Mouse (Mus musculus): ENCODE results near the gene Arhgap9. TPM values are rescaled to one million over a fixed set of nuclear protein-coding genes. Genes with fewer than 3 reads are reported as not detected.

Gene Arhgap9
- 0.06 and 0.16 TPM in 2 replicates for polyA plus RNA-seq (2012)

- no peaks in the 10 kb centered on the region for H3K9me3 ChIP-seq (ENCODE audit: control insufficient read depth, low read length)
- TF ChIP-seq TAL1 (IDR thresholded peaks at IDR 0.05; ENCODE audit: low read length) (no peak), GATA1 (IDR thresholded peaks at IDR 0.05; ENCODE audit: low read length) (no peak)
- H3K36me3 ChIP-seq (ENCODE audit: control insufficient read depth), result no peaks in the 10 kb centered on the region
- H3K4me3 ChIP-seq (replicated peaks), result no peak within 1 kb of the TSS
- peaks cover 50% of the 10 kb centered on the region for H3K4me1 ChIP-seq (ENCODE audit: control insufficient read depth)
- peaks cover 28% of the 10 kb centered on the region for H3K27me3 ChIP-seq (ENCODE audit: control insufficient read depth)
Measured at GRCm38 (mm10) chr10:127321621-127322020, at the start of gene Arhgap9. TSS of gene Arhgap9 (plus strand) at chr10:127321964.

GRCm38 (mm10) chr10:127272371-127272770, 49.4 kb upstream of the Arhgap9 start:
- H3K27me3 ChIP-seq (ENCODE audit: control insufficient read depth), result no peaks in the 10 kb centered on the region
- H3K4me1 ChIP-seq (ENCODE audit: control insufficient read depth), result peaks cover 47% of the 10 kb centered on the region
- TF ChIP-seq GATA1 (IDR thresholded peaks at IDR 0.05; ENCODE audit: low read length) (no peak), TAL1 (IDR thresholded peaks at IDR 0.05; ENCODE audit: low read length) (no peak)
- no peak overlapping the region for H3K4me3 ChIP-seq (replicated peaks)
- H3K36me3 ChIP-seq (ENCODE audit: control insufficient read depth), result peaks cover 95% of the 10 kb centered on the region
- no peaks in the 10 kb centered on the region for H3K9me3 ChIP-seq (ENCODE audit: control insufficient read depth, low read length)

GRCm38 (mm10) chr10:127274261-127275022, 47.3 kb upstream of the Arhgap9 start:
- H3K4me1 ChIP-seq (ENCODE audit: control insufficient read depth), result peaks cover 31% of the 10 kb centered on the region
- peaks cover 3% of the 10 kb centered on the region; the same call in 1 of the 2 replicates for H3K9me3 ChIP-seq (ENCODE audit: control insufficient read depth, low read length)
- peaks cover 99% of the 10 kb centered on the region for H3K36me3 ChIP-seq (ENCODE audit: control insufficient read depth)
- TF ChIP-seq GATA1 (IDR thresholded peaks at IDR 0.05; ENCODE audit: low read length) (no peak), TAL1 (IDR thresholded peaks at IDR 0.05; ENCODE audit: low read length) (no peak)
- no peak overlapping the region for H3K4me3 ChIP-seq (replicated peaks)
- H3K27me3 ChIP-seq (ENCODE audit: control insufficient read depth), result no peaks in the 10 kb centered on the region

- H3K9me3 ChIP-seq (ENCODE audit: control insufficient read depth, low read length), result peaks cover 5% of the 10 kb centered on the region
- no peak overlapping the region for H3K4me3 ChIP-seq (replicated peaks)
- H3K36me3 ChIP-seq (ENCODE audit: control insufficient read depth), result peaks cover 98% of the 10 kb centered on the region
- no peaks in the 10 kb centered on the region for H3K27me3 ChIP-seq (ENCODE audit: control insufficient read depth)
- TF ChIP-seq TAL1 (IDR thresholded peaks at IDR 0.05; ENCODE audit: low read length) (no peak), GATA1 (IDR thresholded peaks at IDR 0.05; ENCODE audit: low read length) (no peak)
- peaks cover 4% of the 10 kb centered on the region for H3K4me1 ChIP-seq (ENCODE audit: control insufficient read depth)
Measured at GRCm38 (mm10) chr10:127279730-127280129, 42.0 kb upstream of the Arhgap9 start.

GRCm38 (mm10) chr10:127281316-127281715, 40.4 kb upstream of the Arhgap9 start:
- no peak for TF ChIP-seq GATA1 (IDR thresholded peaks at IDR 0.05; ENCODE audit: low read length)
- no peak for TF ChIP-seq TAL1 (IDR thresholded peaks at IDR 0.05; ENCODE audit: low read length)

GRCm38 (mm10) chr10:127282620-127283215, 39.0 kb upstream of the Arhgap9 start:
- TF ChIP-seq TAL1 (IDR thresholded peaks at IDR 0.05; ENCODE audit: low read length) (no peak), GATA1 (IDR thresholded peaks at IDR 0.05; ENCODE audit: low read length) (no peak)
- peaks cover 5% of the 10 kb centered on the region for H3K9me3 ChIP-seq (ENCODE audit: control insufficient read depth, low read length)
- H3K27me3 ChIP-seq (ENCODE audit: control insufficient read depth), result no peaks in the 10 kb centered on the region
- H3K4me1 ChIP-seq (ENCODE audit: control insufficient read depth), result peaks cover 30% of the 10 kb centered on the region
- no peak overlapping the region for H3K4me3 ChIP-seq (replicated peaks)
- H3K36me3 ChIP-seq (ENCODE audit: control insufficient read depth), result peaks cover 99% of the 10 kb centered on the region

More at GRCm38 (mm10) chr10:127281316-127281715, 40.4 kb upstream of the Arhgap9 start:
- H3K36me3 ChIP-seq (ENCODE audit: control insufficient read depth), result peaks cover 99% of the 10 kb centered on the region
- H3K9me3 ChIP-seq (ENCODE audit: control insufficient read depth, low read length), result peaks cover 5% of the 10 kb centered on the region
- peaks cover 16% of the 10 kb centered on the region for H3K4me1 ChIP-seq (ENCODE audit: control insufficient read depth)
- H3K27me3 ChIP-seq (ENCODE audit: control insufficient read depth), result no peaks in the 10 kb centered on the region
- no peak overlapping the region for H3K4me3 ChIP-seq (replicated peaks)

GRCm38 (mm10) chr10:127284105-127284622, 37.6 kb upstream of the Arhgap9 start:
- Histone ChIP-seq H3K4me1 (ENCODE audit: control insufficient read depth) (peaks cover 38% of the 10 kb centered on the region), H3K36me3 (ENCODE audit: control insufficient read depth) (peaks cover 87% of the 10 kb centered on the region), H3K27me3 (ENCODE audit: control insufficient read depth) (no peaks in the 10 kb centered on the region), H3K9me3 (ENCODE audit: control insufficient read depth, low read length) (peaks cover 5% of the 10 kb centered on the region), H3K4me3 (replicated peaks) (no peak overlapping the region)
- TF ChIP-seq TAL1 (IDR thresholded peaks at IDR 0.05; ENCODE audit: low read length), result no peak
- TF ChIP-seq GATA1 (IDR thresholded peaks at IDR 0.05; ENCODE audit: low read length), result no peak

GRCm38 (mm10) chr10:127284724-127285500, 36.9 kb upstream of the Arhgap9 start:
- TF ChIP-seq TAL1 (IDR thresholded peaks at IDR 0.05; ENCODE audit: low read length) (no peak), GATA1 (IDR thresholded peaks at IDR 0.05; ENCODE audit: low read length) (no peak)
- H3K27me3 ChIP-seq (ENCODE audit: control insufficient read depth), result no peaks in the 10 kb centered on the region
- peaks cover 80% of the 10 kb centered on the region for H3K36me3 ChIP-seq (ENCODE audit: control insufficient read depth)
- no peak overlapping the region for H3K4me3 ChIP-seq (replicated peaks)
- peaks cover 46% of the 10 kb centered on the region for H3K4me1 ChIP-seq (ENCODE audit: control insufficient read depth)
- H3K9me3 ChIP-seq (ENCODE audit: control insufficient read depth, low read length), result no peaks in the 10 kb centered on the region

All from erythroblast, embryonic 14.5 days (primary cell).